Mouse (Mus musculus) ES-Bruce4 (cell line): ENCODE results near the gene Tnfrsf14.

Experiments used
- EP300 ChIP-seq: IDR thresholded peaks from 2 replicates; pipeline ENCODE4 v1.6.1; 2011; ENCODE audit warnings: low read depth, low read length; ENCODE audit not compliant: insufficient read depth
- POLR2A ChIP-seq: IDR thresholded peaks from one replicate; pipeline ENCODE4 v1.8.1; 2011; ENCODE audit warnings: low read length; ENCODE audit not compliant: insufficient read depth

GRCm38 (mm10) chr4:154895549-154895948 lies 32.8 kb downstream of the Tnfrsf14 start:
- TF ChIP-seq POLR2A (no peak), EP300 (no peak)
